Mouse (Mus musculus) bone marrow, adult 2 months (tissue): ENCODE data around the gene 1700125H20Rik.

Experiments
- CTCF ChIP-seq: fragments of 200-500 bp; IDR thresholded peaks from 2 replicates; pipeline ENCODE4 v1.5.1; 2011; ENCODE audit warnings: low read length, control low read depth; ENCODE audit not compliant: control insufficient read depth, insufficient read depth
- POLR2A ChIP-seq: fragments of 200-500 bp; IDR thresholded peaks from 2 replicates; pipeline ENCODE4 v1.6.1; 2011; ENCODE audit warnings: low read depth, mild to moderate bottlenecking, control low read depth, low read length, borderline replicate concordance; ENCODE audit not compliant: control insufficient read depth

DNA sequence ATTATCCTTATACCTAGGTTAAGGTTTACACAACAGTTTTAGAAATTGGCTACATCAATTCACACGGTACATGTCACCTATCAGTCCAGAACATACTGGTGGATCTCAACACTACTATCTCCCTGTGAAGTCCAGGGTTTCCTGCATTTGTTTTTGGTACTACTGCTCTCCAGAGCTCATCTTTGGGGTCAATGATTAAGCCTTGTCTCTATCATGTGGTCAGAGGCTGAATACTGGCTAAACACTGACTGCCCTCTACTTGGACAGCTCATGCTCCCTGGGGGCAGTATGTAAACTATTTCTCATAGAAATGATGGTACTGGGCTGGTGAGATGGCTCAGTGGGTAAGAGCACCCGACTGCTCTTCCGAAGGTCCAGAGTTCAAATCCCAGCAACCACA, 53.0 kb downstream of the 1700125H20Rik start:
- TF ChIP-seq CTCF (no peak), POLR2A (no peak)
